Mouse (Mus musculus) myocyte (in vitro differentiated cells): ENCODE data around the gene Egf.

Experiments
- CEBPB ChIP-seq: IDR thresholded peaks from 2 replicates; pipeline ENCODE4 v1.6.1; 2011; ENCODE audit warnings: mild to moderate bottlenecking, moderate library complexity; ENCODE audit not compliant: poor library complexity, insufficient read depth, severe bottlenecking
- MAX ChIP-seq: IDR thresholded peaks from one replicate; pipeline ENCODE4 v1.6.1; 2011; ENCODE audit warnings: low read depth, mild to moderate bottlenecking, control low read depth
- MYOG ChIP-seq, 3 experiments: IDR thresholded peaks; one replicate each; pipeline ENCODE4 v1.6.1; 2011; ENCODE audit warnings: control low read depth in 2 of 3, low read depth in 2 of 3, mild to moderate bottlenecking in 2 of 3; ENCODE audit not compliant: insufficient read length in 2 of 3, control insufficient read depth in 1 of 3, insufficient read depth in 1 of 3
- POLR2A ChIP-seq: IDR thresholded peaks from one replicate; pipeline ENCODE4 v1.6.1; 2011; ENCODE audit warnings: low read depth, mild to moderate bottlenecking, control low read depth, moderate library complexity; ENCODE audit not compliant: insufficient read length
- POLR2AphosphoS2 ChIP-seq: IDR thresholded peaks from one replicate; pipeline ENCODE4 v1.6.1; 2011; ENCODE audit warnings: low read depth, control low read depth; ENCODE audit not compliant: insufficient read length
- REST ChIP-seq: IDR thresholded peaks from one replicate; pipeline ENCODE4 v1.6.1; 2011; ENCODE audit warnings: mild to moderate bottlenecking, control low read depth, moderate library complexity; ENCODE audit not compliant: insufficient read depth, insufficient read length
- SRF ChIP-seq: IDR thresholded peaks from one replicate; pipeline ENCODE4 v1.6.1; 2011; ENCODE audit warnings: low read depth; ENCODE audit not compliant: control insufficient read depth, insufficient read length
- TCF12 ChIP-seq: IDR thresholded peaks from one replicate; pipeline ENCODE4 v1.6.1; 2011; ENCODE audit warnings: mild to moderate bottlenecking, control low read depth; ENCODE audit not compliant: poor library complexity, insufficient read depth, severe bottlenecking
- USF1 ChIP-seq: IDR thresholded peaks from one replicate; pipeline ENCODE4 v1.6.1; 2011; ENCODE audit warnings: low read depth, mild to moderate bottlenecking, control low read depth, moderate library complexity

GRCm38 (mm10) chr3:129803765-129804164 lies 48.6 kb upstream of the Egf start, which contains the start of gene Lrit3:
- TF ChIP-seq POLR2AphosphoS2 (no peak), POLR2A (no peak), SRF (no peak), REST (no peak), TCF12 (no peak), MAX (no peak), CEBPB (no peak), MYOG (IDR thresholded peaks at IDR 0.05; ENCODE audit: control insufficient read depth in 1 of 3, insufficient read depth in 1 of 3, insufficient read length in 2 of 3, low read depth in 2 of 3) (no peak), USF1 (no peak)
